Mouse (Mus musculus) lung, postnatal 0 days (tissue): ENCODE results near the gene Krba1.

Experiments
- CTCF ChIP-seq: IDR thresholded peaks from 2 replicates; pipeline ENCODE4 v1.5.1; 2016; ENCODE audit warnings: antibody characterized with exemption, mild to moderate bottlenecking
- EP300 ChIP-seq: IDR thresholded peaks from 2 replicates; pipeline ENCODE4 v1.6.1; 2016; ENCODE audit warnings: antibody characterized with exemption, mild to moderate bottlenecking, control low read depth

- TF ChIP-seq EP300 (no peak), CTCF (no peak)
These were observed 20.2 kb downstream of the Krba1 start for GRCm38 (mm10) chr6:48415636-48416035.
